Mouse (Mus musculus): Measurements from ENCODE around the gene Wfikkn1. TPM values are rescaled to one million over a fixed set of nuclear protein-coding genes. Genes with fewer than 3 reads are reported as not detected.

Wfikkn1 gene
- polyA plus RNA-seq, 1 experiment from 2014 or later, result 0.68 TPM

GRCm38 (mm10) chr17:25861704-25862612 is 18.7 kb downstream of the Wfikkn1 start:
- no peaks in the 10 kb centered on the region for H3K27me3 ChIP-seq (ENCODE audit: control insufficient read depth, insufficient read depth, low read length)
- peak overlapping the region; percentile 64 for H3K4me3 ChIP-seq (ENCODE audit: low read depth, low read length)
- ATAC-seq (ENCODE audit: insufficient number of reproducible peaks, low FRiP score, low TSS enrichment, low read depth) (no peak), DNase-seq (ENCODE audit: low spot score) (no peak)
- H3K9ac ChIP-seq (ENCODE audit: low read length), result peak overlapping the region; percentile 85
- H3K27ac ChIP-seq (replicated peaks; ENCODE audit: low read depth, low read length), result peak overlapping the region; percentile 75; the same call in 1 of the 2 replicates
- WGBS, result 18% methylated on average over 6 of the region's 6 CpGs
- H3K36me3 ChIP-seq (ENCODE audit: control insufficient read depth, insufficient read depth, low read length), result no peaks in the 10 kb centered on the region; the same call in 1 of the 2 replicates
- H3K4me2 ChIP-seq (ENCODE audit: low read depth, severe bottlenecking), result peak overlapping the region; percentile 92
- peaks cover 10% of the 10 kb centered on the region for H3K4me1 ChIP-seq (ENCODE audit: control insufficient read depth, insufficient read depth, low read length)
- H3K9me3 ChIP-seq (ENCODE audit: control insufficient read depth, low read length), result no peaks in the 10 kb centered on the region

GRCm38 (mm10) chr17:25860832-25861703 is 19.6 kb downstream of the Wfikkn1 start, which contains the start of gene Wdr90:
Wdr90 (minus strand) TSS chr17:25861501.
- no peaks in the 10 kb centered on the region for H3K9me3 ChIP-seq (ENCODE audit: control insufficient read depth, low read length)
- H3K27ac ChIP-seq (replicated peaks; ENCODE audit: low read depth, low read length), result peak within 1 kb of the TSS; percentile 75
- H3K4me3 ChIP-seq (ENCODE audit: low read depth, low read length), result peak within 1 kb of the TSS; percentile 64
- DNase-seq (ENCODE audit: low spot score), result peak; percentile 90
- H3K4me1 ChIP-seq (ENCODE audit: control insufficient read depth, insufficient read depth, low read length), result peaks cover 10% of the 10 kb centered on the region
- H3K36me3 ChIP-seq (ENCODE audit: control insufficient read depth, insufficient read depth, low read length), result no peaks in the 10 kb centered on the region; the same call in 1 of the 2 replicates
- peak; percentile 90 for ATAC-seq (ENCODE audit: insufficient number of reproducible peaks, low FRiP score, low TSS enrichment, low read depth)
- H3K27me3 ChIP-seq (ENCODE audit: control insufficient read depth, insufficient read depth, low read length), result no peaks in the 10 kb centered on the region
- H3K4me2 ChIP-seq (ENCODE audit: low read depth, severe bottlenecking), result peak within 1 kb of the TSS; percentile 92
- peak within 1 kb of the TSS; percentile 85 for H3K9ac ChIP-seq (ENCODE audit: low read length)
- WGBS, result 4% methylated on average over 61 of the region's 65 CpGs

- Histone ChIP-seq H3K27me3 (ENCODE audit: control insufficient read depth, insufficient read depth, low read length) (no peaks in the 10 kb centered on the region), H3K36me3 (ENCODE audit: control insufficient read depth, insufficient read depth, low read length) (peaks cover 2% of the 10 kb centered on the region), H3K27ac (replicated peaks; ENCODE audit: low read depth, low read length) (no peak overlapping the region), H3K4me3 (ENCODE audit: low read depth, low read length) (0 out of 2 replicates have a peak overlapping the region, but pooled peaks have one; percentile 64), H3K4me2 (ENCODE audit: low read depth, severe bottlenecking) (peak overlapping the region; percentile 92), H3K4me1 (ENCODE audit: control insufficient read depth, insufficient read depth, low read length) (peaks cover 10% of the 10 kb centered on the region), H3K9me3 (ENCODE audit: control insufficient read depth, low read length) (no peaks in the 10 kb centered on the region), H3K9ac (ENCODE audit: low read length) (peak overlapping the region; percentile 85)
- ATAC-seq (ENCODE audit: insufficient number of reproducible peaks, low FRiP score, low TSS enrichment, low read depth) (no peak), DNase-seq (ENCODE audit: low spot score) (no peak)
- 95% methylated on average over 6 of the region's 6 CpGs for WGBS
Observed at GRCm38 (mm10) chr17:25860229-25860628, 20.4 kb downstream of the Wfikkn1 start.

GRCm38 (mm10) chr17:25844396-25844901 is 36.2 kb downstream of the Wfikkn1 start, which contains the start of gene Rhot2:
Rhot2 (minus strand) TSS chr17:25844851.
- under 1% methylated on average over 18 of the region's 21 CpGs for WGBS
- ATAC-seq (ENCODE audit: insufficient number of reproducible peaks, low FRiP score, low TSS enrichment, low read depth), result peak; percentile 87

GRCm38 (mm10) chr17:25843636-25844395 is 36.8 kb downstream of the Wfikkn1 start:
- H3K9ac ChIP-seq (ENCODE audit: low read length), result peak overlapping the region; percentile 80
- DNase-seq (ENCODE audit: low spot score) (no peak), ATAC-seq (ENCODE audit: insufficient number of reproducible peaks, low FRiP score, low TSS enrichment, low read depth) (peak; percentile 53)
- H3K9me3 ChIP-seq (ENCODE audit: control insufficient read depth, low read length), result no peaks in the 10 kb centered on the region
- peak overlapping the region; percentile 87 for H3K4me3 ChIP-seq (ENCODE audit: low read depth, low read length)
- no peaks in the 10 kb centered on the region for H3K27me3 ChIP-seq (ENCODE audit: control insufficient read depth, insufficient read depth, low read length)
- 4% methylated on average over 38 of the region's 38 CpGs for WGBS
- peaks cover 8% of the 10 kb centered on the region for H3K4me1 ChIP-seq (ENCODE audit: control insufficient read depth, insufficient read depth, low read length)
- no peak overlapping the region for H3K27ac ChIP-seq (replicated peaks; ENCODE audit: low read depth, low read length)
- H3K4me2 ChIP-seq (ENCODE audit: low read depth, severe bottlenecking), result peak overlapping the region; percentile 74
- H3K36me3 ChIP-seq (ENCODE audit: control insufficient read depth, insufficient read depth, low read length), result peaks cover 28% of the 10 kb centered on the region

More at GRCm38 (mm10) chr17:25844396-25844901, 36.2 kb downstream of the Wfikkn1 start, which contains the start of gene Rhot2:
- Histone ChIP-seq H3K4me2 (ENCODE audit: low read depth, severe bottlenecking) (peak within 1 kb of the TSS; percentile 74), H3K9me3 (ENCODE audit: control insufficient read depth, low read length) (no peaks in the 10 kb centered on the region), H3K36me3 (ENCODE audit: control insufficient read depth, insufficient read depth, low read length) (peaks cover 21% of the 10 kb centered on the region), H3K27ac (replicated peaks; ENCODE audit: low read depth, low read length) (no peak within 1 kb of the TSS), H3K4me1 (ENCODE audit: control insufficient read depth, insufficient read depth, low read length) (peaks cover 8% of the 10 kb centered on the region), H3K9ac (ENCODE audit: low read length) (peak within 1 kb of the TSS; percentile 80), H3K4me3 (ENCODE audit: low read depth, low read length) (peak within 1 kb of the TSS; percentile 87), H3K27me3 (ENCODE audit: control insufficient read depth, insufficient read depth, low read length) (no peaks in the 10 kb centered on the region)
- peak; percentile 97 for DNase-seq (ENCODE audit: low spot score)

GRCm38 (mm10) chr17:25843122-25843521 is 37.5 kb downstream of the Wfikkn1 start:
- H3K36me3 ChIP-seq (ENCODE audit: control insufficient read depth, insufficient read depth, low read length), result peaks cover 29% of the 10 kb centered on the region
- H3K4me2 ChIP-seq (ENCODE audit: low read depth, severe bottlenecking), result peak overlapping the region; percentile 74
- no peaks in the 10 kb centered on the region for H3K9me3 ChIP-seq (ENCODE audit: control insufficient read depth, low read length)
- H3K27me3 ChIP-seq (ENCODE audit: control insufficient read depth, insufficient read depth, low read length), result no peaks in the 10 kb centered on the region
- no peak overlapping the region for H3K27ac ChIP-seq (replicated peaks; ENCODE audit: low read depth, low read length)
- H3K9ac ChIP-seq (ENCODE audit: low read length), result no peak overlapping the region
- ATAC-seq (ENCODE audit: insufficient number of reproducible peaks, low FRiP score, low TSS enrichment, low read depth) (no peak), DNase-seq (ENCODE audit: low spot score) (no peak)
- peak overlapping the region; percentile 87; the same call in 1 of the 2 replicates for H3K4me3 ChIP-seq (ENCODE audit: low read depth, low read length)
- H3K4me1 ChIP-seq (ENCODE audit: control insufficient read depth, insufficient read depth, low read length), result peaks cover 8% of the 10 kb centered on the region
- WGBS, result 98% methylated on average over 4 of the region's 4 CpGs

- H3K27ac ChIP-seq (replicated peaks; ENCODE audit: low read depth, low read length), result no peak overlapping the region
- no peaks in the 10 kb centered on the region for H3K9me3 ChIP-seq (ENCODE audit: control insufficient read depth, low read length)
- H3K4me2 ChIP-seq (ENCODE audit: low read depth, severe bottlenecking), result no peak overlapping the region
- peaks cover 29% of the 10 kb centered on the region for H3K36me3 ChIP-seq (ENCODE audit: control insufficient read depth, insufficient read depth, low read length)
- H3K4me1 ChIP-seq (ENCODE audit: control insufficient read depth, insufficient read depth, low read length), result peaks cover 8% of the 10 kb centered on the region
- no peak for DNase-seq (ENCODE audit: low spot score)
- no peak overlapping the region for H3K4me3 ChIP-seq (ENCODE audit: low read depth, low read length)
- no peak overlapping the region for H3K9ac ChIP-seq (ENCODE audit: low read length)
- WGBS, result 86% methylated on average over 3 of the region's 3 CpGs
- no peaks in the 10 kb centered on the region for H3K27me3 ChIP-seq (ENCODE audit: control insufficient read depth, insufficient read depth, low read length)
- ATAC-seq (ENCODE audit: insufficient number of reproducible peaks, low FRiP score, low TSS enrichment, low read depth), result no peak
Observed at GRCm38 (mm10) chr17:25842509-25842908, 38.1 kb downstream of the Wfikkn1 start.
